Mouse (Mus musculus) left cerebral cortex, postnatal 10 days (tissue): Measurements from ENCODE around the gene Sik3. TPM values are rescaled to one million over a fixed set of nuclear protein-coding genes. Genes with fewer than 3 reads are reported as not detected.

Source experiments
- DNase-seq, 2 experiments: peaks; one replicate each; pipeline ENCODE4 v3.0.0; 2021 to 2022; ENCODE audit warnings: low spot score in 2 of 2, mixed read lengths in 1 of 2; ENCODE audit errors: extremely low spot score in 1 of 2
- intact Hi-C: fragments of 180-260 bp; cut with DNase I; formaldehyde crosslinking; loops from one replicate; pipeline ENCODE4 v1.15.1; 2025
- total RNA-seq, 2 experiments: library from RNA; stranded (reverse); gene quantifications; 2 replicates each; pipeline ENCODE4 v1.2.3; 2021

The Sik3 gene
- total RNA-seq, 2 experiments from 2014 or later = 77.0 to 82.3 TPM

GRCm38 (mm10) chr9:46227064-46227614, 214.5 kb downstream of the Sik3 start:
- no peak for DNase-seq
- intact Hi-C loops = no loop called here

GRCm38 (mm10) chr9:46228491-46228890, 215.9 kb downstream of the Sik3 start, which contains the start of gene Apoa1:
Gene Apoa1, plus strand, starts transcription at chr9:46228580.
- no peak for DNase-seq
- intact Hi-C loops = no loop called here

GRCm38 (mm10) chr9:46229573-46230449, 217.2 kb downstream of the Sik3 start:
- intact Hi-C loops = no loop called here
- DNase-seq = peak; percentile 89 to 92

- intact Hi-C loops = no loop called here
- no peak for DNase-seq
Measured at GRCm38 (mm10) chr9:46230450-46230975, 217.9 kb downstream of the Sik3 start.

- DNase-seq = no peak
- intact Hi-C loops = no loop called here
Measured at GRCm38 (mm10) chr9:46235196-46235595, 222.6 kb downstream of the Sik3 start.

GRCm38 (mm10) chr9:46235596-46235648, 222.8 kb downstream of the Sik3 start, which contains the start of gene Apoc3:
Gene Apoc3, minus strand, starts transcription at chr9:46235636.
- no peak for DNase-seq
- intact Hi-C loops = no loop called here

- intact Hi-C loops = no loop called here
- DNase-seq = no peak
Measured at GRCm38 (mm10) chr9:46235649-46236048, 223.0 kb downstream of the Sik3 start.

- intact Hi-C loops = no loop called here
- no peak for DNase-seq
Measured at GRCm38 (mm10) chr9:46238850-46239249, 226.2 kb downstream of the Sik3 start.

- intact Hi-C loops = no loop called here
- DNase-seq = no peak
Measured at GRCm38 (mm10) chr9:46240526-46241153, 228.0 kb downstream of the Sik3 start, which contains the start of gene Apoa4. Gene Apoa4, plus strand, starts transcription at chr9:46240696.

- intact Hi-C loops = no loop called here
- DNase-seq = no peak
Measured at GRCm38 (mm10) chr9:46241818-46242217, 229.2 kb downstream of the Sik3 start.

GRCm38 (mm10) chr9:46243122-46243521, 230.5 kb downstream of the Sik3 start:
- intact Hi-C loops = no loop called here
- DNase-seq = no peak

GRCm38 (mm10) chr9:46243584-46243983, 231.0 kb downstream of the Sik3 start:
- intact Hi-C loops = no loop called here
- DNase-seq = no peak

GRCm38 (mm10) chr9:46246752-46247324, 234.2 kb downstream of the Sik3 start:
- intact Hi-C loops = loop anchor here (5.0 kb wide), 1 partner anchor 245 kb away; no protein-coding TSS in a partner anchor
- DNase-seq = peak; percentile 68 to 69

GRCm38 (mm10) chr9:46256177-46256576, 243.6 kb downstream of the Sik3 start:
- intact Hi-C loops = no loop called here
- no peak for DNase-seq

GRCm38 (mm10) chr9:46256658-46257385, 244.2 kb downstream of the Sik3 start:
- intact Hi-C loops = no loop called here
- peak in 1 of 2 experiments; percentile 44 for DNase-seq

GRCm38 (mm10) chr9:46257546-46257945, 244.9 kb downstream of the Sik3 start:
- intact Hi-C loops = no loop called here
- DNase-seq = no peak

GRCm38 (mm10) chr9:46259111-46259510, 246.5 kb downstream of the Sik3 start:
- DNase-seq = no peak
- intact Hi-C loops = no loop called here

- no peak for DNase-seq
- intact Hi-C loops = no loop called here
Measured at GRCm38 (mm10) chr9:46261131-46261530, 248.5 kb downstream of the Sik3 start.

- intact Hi-C loops = no loop called here
- DNase-seq = no peak
Measured at GRCm38 (mm10) chr9:46268343-46268873, 255.8 kb downstream of the Sik3 start, which contains the start of gene Apoa5. Gene Apoa5, plus strand, starts transcription at chr9:46268633.
